Mouse (Mus musculus) midbrain, embryonic 10.5 days (tissue): ENCODE results near the gene Mrpl57. TPM values are rescaled to one million over a fixed set of nuclear protein-coding genes. Genes with fewer than 3 reads are reported as not detected.
A peak's percentile ranks its signal among the peaks of the same experiment; 100 is the strongest.

Experiments used
- DNase-seq: peaks from one replicate; pipeline ENCODE4 v3.0.0-alpha.2; 2017; ENCODE audit warnings: low spot score
- H3K27ac ChIP-seq: fragments of 300-500 bp; sonication (generic); replicated peaks from 2 replicates; pipeline ENCODE4 v1.5.1; 2016; ENCODE audit warnings: mild to moderate bottlenecking
- H3K27me3 ChIP-seq: fragments of 300-500 bp; sonication (generic); 2 replicates; pipeline ENCODE4 v1.6.1; 2016; ENCODE audit warnings: low read depth, mild to moderate bottlenecking; ENCODE audit not compliant: poor library complexity, severe bottlenecking
- H3K36me3 ChIP-seq: fragments of 300-500 bp; sonication (generic); 2 replicates; pipeline ENCODE4 v1.6.1; 2016; ENCODE audit warnings: mild to moderate bottlenecking, moderate library complexity
- H3K4me1 ChIP-seq: fragments of 300-500 bp; sonication (generic); 2 replicates; pipeline ENCODE4 v1.6.1; 2016
- H3K4me3 ChIP-seq: fragments of 300-500 bp; sonication (generic); 2 replicates; pipeline ENCODE4 v1.5.1; 2016; ENCODE audit warnings: mild to moderate bottlenecking, moderate library complexity
- H3K9me3 ChIP-seq: fragments of 300-500 bp; sonication (generic); replicated peaks from 2 replicates; pipeline ENCODE4 v1.6.1; 2016; ENCODE audit warnings: mild to moderate bottlenecking
- WGBS: fragments of 180-500 bp; shearing (Covaris S2); methylation state at CpG from one replicate; pipeline ENCODE4 v1.1.7; 2016; 5-methylcytosine and 5-hydroxymethylcytosine counted together
- polyA plus RNA-seq: library from polyadenylated mRNA; unstranded; fragments of >200 nt; fragmentation: Nextera tagmentation; extraction: Ambion mirVana; gene quantifications from 2 replicates; pipeline ENCODE4 v1.2.1, GENCODE M21; 2016

Gene Mrpl57
- 158 and 164 TPM in 2 replicates for polyA plus RNA-seq

DNA sequence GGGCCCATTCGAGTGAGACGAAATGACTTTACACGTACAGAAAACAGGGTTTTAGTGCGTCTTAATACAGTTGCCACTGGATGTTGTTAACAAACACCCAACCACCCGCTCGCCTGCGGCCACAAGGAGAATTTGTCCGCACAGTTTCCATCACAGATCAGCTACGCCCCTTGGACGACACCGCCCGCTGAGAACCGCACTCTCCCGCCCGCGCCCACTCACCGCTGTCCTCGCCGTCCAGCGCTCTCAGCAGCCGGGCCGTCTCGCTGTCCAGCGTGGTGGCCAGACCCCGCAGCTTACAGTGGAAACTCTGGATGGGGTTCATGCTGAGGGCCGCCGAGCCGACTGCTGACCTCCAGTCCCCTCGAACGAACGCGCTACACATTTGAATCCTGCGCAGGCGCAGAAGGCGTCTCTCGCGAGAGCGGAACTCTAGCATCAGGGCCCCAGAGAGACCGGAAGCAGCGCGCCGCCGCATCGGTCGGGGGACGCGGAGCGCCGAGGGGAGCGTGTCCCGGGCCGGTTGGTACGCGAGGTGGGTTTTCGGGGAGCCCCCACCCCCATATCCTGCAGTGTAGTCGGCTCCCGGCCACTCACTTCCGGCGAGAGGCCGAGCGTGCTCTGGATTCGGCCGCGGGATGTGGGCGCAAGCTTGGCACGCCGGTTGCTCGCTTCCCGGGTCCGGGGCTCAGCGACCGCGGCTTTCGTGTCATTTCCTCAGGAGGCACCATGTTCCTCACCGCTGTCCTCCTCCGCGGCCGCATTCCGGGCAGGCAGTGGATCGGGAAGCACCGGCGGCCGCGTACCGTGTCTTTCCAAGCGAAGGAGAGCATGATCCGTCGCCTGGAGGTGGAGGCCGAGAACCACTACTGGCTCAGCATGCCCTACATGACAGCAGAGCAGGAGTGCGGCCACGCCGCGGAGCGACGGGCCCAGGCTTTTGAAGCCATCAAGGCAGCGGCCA, at the start of gene Mrpl57, which contains the start of gene Ska3:
Gene Mrpl57, plus strand, starts transcription at position 447 of the 964 bp plus-strand sequence.
Gene Ska3, minus strand, starts transcription at position 398 of the 964 bp plus-strand sequence.
- Histone ChIP-seq H3K36me3 (peaks cover 35% of the 10 kb centered on the region), H3K4me1 (peaks cover 35% of the 10 kb centered on the region), H3K27me3 (no peaks in the 10 kb centered on the region), H3K9me3 (no peaks in the 10 kb centered on the region), H3K27ac (peak within 1 kb of the TSS; percentile 95), H3K4me3 (peak within 1 kb of the TSS; percentile 77)
- under 1% methylated on average over 96 of the region's 96 CpGs for WGBS
- peak; percentile 96 for DNase-seq

DNA sequence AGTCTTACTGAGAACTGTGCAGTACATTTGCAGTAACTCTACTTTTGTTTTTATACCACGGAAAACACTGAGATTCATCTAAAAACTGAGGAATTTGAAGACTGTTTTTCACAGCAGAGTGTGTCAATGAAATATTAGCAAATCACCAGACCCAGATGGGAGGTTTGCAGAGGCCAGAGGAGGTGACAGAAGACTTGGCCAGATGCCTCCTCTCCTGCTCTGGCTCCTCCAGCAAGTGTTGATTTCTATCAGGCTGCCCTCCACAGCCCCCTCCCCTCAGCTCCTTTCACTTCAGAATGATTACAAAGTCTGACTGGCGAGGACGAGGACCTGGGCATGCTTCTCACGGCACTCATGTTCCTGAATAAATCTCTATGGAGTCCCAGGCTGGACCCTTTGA, 38.6 kb upstream of the Mrpl57 start:
- Histone ChIP-seq H3K4me3 (no peak overlapping the region), H3K4me1 (no peaks in the 10 kb centered on the region), H3K36me3 (no peaks in the 10 kb centered on the region), H3K9me3 (no peaks in the 10 kb centered on the region), H3K27ac (no peak overlapping the region), H3K27me3 (no peaks in the 10 kb centered on the region)
- whole genome bisulfite sequencing, result 86% methylated on average over 4 of the region's 4 CpGs
- no peak for DNase-seq

GRCm38 (mm10) chr14:57789311-57789710, 36.7 kb upstream of the Mrpl57 start:
- DNase-seq, result no peak
- Histone ChIP-seq H3K36me3 (no peaks in the 10 kb centered on the region), H3K27me3 (no peaks in the 10 kb centered on the region), H3K9me3 (no peaks in the 10 kb centered on the region), H3K4me3 (no peak overlapping the region), H3K27ac (no peak overlapping the region), H3K4me1 (no peaks in the 10 kb centered on the region)
- WGBS, result 87% methylated on average over 2 of the region's 2 CpGs

GRCm38 (mm10) chr14:57789759-57790158, 36.3 kb upstream of the Mrpl57 start:
- no peak for DNase-seq
- H3K4me3 ChIP-seq, result no peak overlapping the region
- H3K27me3 ChIP-seq, result no peaks in the 10 kb centered on the region
- no peaks in the 10 kb centered on the region for H3K36me3 ChIP-seq
- no peaks in the 10 kb centered on the region for H3K4me1 ChIP-seq
- no peaks in the 10 kb centered on the region for H3K9me3 ChIP-seq
- WGBS, result 88% methylated on average over 9 of the region's 9 CpGs
- no peak overlapping the region for H3K27ac ChIP-seq

- Histone ChIP-seq H3K4me1 (no peaks in the 10 kb centered on the region), H3K27ac (no peak overlapping the region), H3K4me3 (no peak overlapping the region), H3K36me3 (no peaks in the 10 kb centered on the region), H3K9me3 (no peaks in the 10 kb centered on the region), H3K27me3 (no peaks in the 10 kb centered on the region)
- 83% methylated on average over 4 of the region's 4 CpGs for WGBS
- no peak for DNase-seq
Measured at GRCm38 (mm10) chr14:57791171-57791570, 34.9 kb upstream of the Mrpl57 start.

DNA sequence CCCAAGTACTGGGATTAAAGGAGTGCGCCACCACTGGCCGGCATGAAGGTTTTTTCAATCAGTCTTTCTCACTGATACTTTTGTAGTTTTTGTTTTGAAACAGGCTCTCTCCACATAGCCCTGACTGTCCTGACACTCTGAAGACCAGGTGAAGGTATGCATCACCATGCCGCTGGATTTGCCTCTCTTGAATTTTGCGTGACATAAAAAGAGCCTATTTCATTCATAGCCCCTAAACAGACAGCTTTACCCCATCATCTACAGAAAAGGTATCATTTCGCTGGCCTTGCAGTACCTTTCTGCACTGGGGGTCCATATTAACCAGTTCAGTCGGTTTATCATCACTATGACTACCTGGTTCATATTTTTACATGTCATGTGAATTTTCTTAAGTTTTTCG, 28.5 kb upstream of the Mrpl57 start:
- no peaks in the 10 kb centered on the region for H3K27me3 ChIP-seq
- peaks cover 22% of the 10 kb centered on the region for H3K4me1 ChIP-seq
- H3K36me3 ChIP-seq, result peaks cover 27% of the 10 kb centered on the region
- H3K4me3 ChIP-seq, result peak overlapping the region; percentile 90
- no peaks in the 10 kb centered on the region for H3K9me3 ChIP-seq
- 13% methylated on average over 7 of the region's 7 CpGs for WGBS
- peak overlapping the region; percentile 95 for H3K27ac ChIP-seq
- DNase-seq, result no peak

GRCm38 (mm10) chr14:57797991-57798931, 27.8 kb upstream of the Mrpl57 start, which contains the start of gene Sap18:
Sap18 (plus strand) TSS chr14:57798180.
- Histone ChIP-seq H3K27ac (peak within 1 kb of the TSS; percentile 95), H3K36me3 (peaks cover 34% of the 10 kb centered on the region), H3K27me3 (no peaks in the 10 kb centered on the region), H3K4me1 (peaks cover 22% of the 10 kb centered on the region), H3K4me3 (peak within 1 kb of the TSS; percentile 90), H3K9me3 (no peaks in the 10 kb centered on the region)
- WGBS, result under 1% methylated on average over 94 of the region's 99 CpGs
- peak; percentile 98 for DNase-seq

GRCm38 (mm10) chr14:57803731-57804130, 22.3 kb upstream of the Mrpl57 start:
- H3K36me3 ChIP-seq, result peaks cover 88% of the 10 kb centered on the region
- no peak overlapping the region for H3K4me3 ChIP-seq
- H3K9me3 ChIP-seq, result no peaks in the 10 kb centered on the region
- H3K27ac ChIP-seq, result no peak overlapping the region
- peaks cover 19% of the 10 kb centered on the region for H3K4me1 ChIP-seq
- no peaks in the 10 kb centered on the region for H3K27me3 ChIP-seq
- 92% methylated on average over 4 of the region's 4 CpGs for WGBS
- DNase-seq, result no peak

- Histone ChIP-seq H3K27ac (no peak overlapping the region), H3K9me3 (no peaks in the 10 kb centered on the region), H3K36me3 (peaks cover 100% of the 10 kb centered on the region), H3K4me1 (no peaks in the 10 kb centered on the region), H3K27me3 (no peaks in the 10 kb centered on the region), H3K4me3 (no peak overlapping the region)
- 75% methylated on average over 5 of the region's 5 CpGs for WGBS
- DNase-seq, result no peak
Measured at GRCm38 (mm10) chr14:57808558-57808957, 17.5 kb upstream of the Mrpl57 start.

DNA sequence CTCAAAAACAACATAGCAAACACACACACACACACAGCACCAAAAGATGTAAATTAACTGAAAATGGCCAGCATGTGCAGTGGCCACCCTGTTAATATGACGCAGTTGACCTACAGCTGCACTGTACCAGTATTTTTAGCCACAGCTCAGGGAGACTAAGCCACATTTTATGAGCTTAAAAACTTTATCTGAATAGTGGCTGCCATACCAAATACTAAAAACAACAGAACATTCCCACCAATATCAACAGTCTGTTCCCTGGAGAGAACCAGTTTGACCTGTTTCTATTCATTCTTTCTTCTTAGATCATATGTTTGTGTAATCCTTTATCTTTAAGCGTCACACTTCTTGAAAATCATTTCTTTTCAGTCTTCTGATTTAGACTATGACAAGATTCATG, 15.1 kb upstream of the Mrpl57 start:
- no peaks in the 10 kb centered on the region for H3K27me3 ChIP-seq
- H3K9me3 ChIP-seq, result no peaks in the 10 kb centered on the region
- WGBS, result 93% methylated on average over 2 of the region's 2 CpGs
- H3K27ac ChIP-seq, result no peak overlapping the region
- no peaks in the 10 kb centered on the region for H3K4me1 ChIP-seq
- H3K36me3 ChIP-seq, result peaks cover 99% of the 10 kb centered on the region
- DNase-seq, result no peak
- H3K4me3 ChIP-seq, result no peak overlapping the region

GRCm38 (mm10) chr14:57811844-57812243, 14.2 kb upstream of the Mrpl57 start:
- 94% methylated on average over 5 of the region's 5 CpGs for WGBS
- Histone ChIP-seq H3K4me1 (no peaks in the 10 kb centered on the region), H3K27me3 (no peaks in the 10 kb centered on the region), H3K27ac (no peak overlapping the region), H3K36me3 (peaks cover 99% of the 10 kb centered on the region), H3K4me3 (no peak overlapping the region), H3K9me3 (no peaks in the 10 kb centered on the region)
- no peak for DNase-seq

DNA sequence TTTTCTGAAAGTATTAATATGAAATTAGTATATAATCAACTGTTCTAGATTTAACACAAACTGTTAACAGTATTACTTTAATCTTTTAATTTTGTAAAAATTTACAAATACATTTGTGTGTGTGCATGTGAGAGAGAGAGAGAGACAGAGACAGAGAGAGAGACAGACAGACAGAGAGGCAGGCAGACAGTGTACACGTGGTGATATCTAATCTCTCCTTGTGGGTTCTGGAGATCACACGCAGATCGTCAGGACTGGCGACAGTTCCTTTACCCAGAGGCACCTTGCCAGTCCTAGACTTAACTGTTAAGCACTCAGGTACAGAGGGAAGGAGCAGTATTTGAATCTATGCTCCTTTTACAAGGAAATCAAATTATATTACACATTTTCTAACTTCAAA, 5.2 kb upstream of the Mrpl57 start:
- WGBS, result 96% methylated on average over 4 of the region's 4 CpGs
- H3K27me3 ChIP-seq, result no peaks in the 10 kb centered on the region
- no peak for DNase-seq
- peaks cover 19% of the 10 kb centered on the region for H3K4me1 ChIP-seq
- H3K4me3 ChIP-seq, result no peak overlapping the region
- H3K27ac ChIP-seq, result no peak overlapping the region
- no peaks in the 10 kb centered on the region for H3K9me3 ChIP-seq
- peaks cover 78% of the 10 kb centered on the region for H3K36me3 ChIP-seq
